Mouse (Mus musculus) R1 (cell line): ENCODE results near the gene Rasl11b.

Source experiments
- DNase-seq: peaks from one replicate; pipeline ENCODE4 v3.0.0-alpha.2; 2018; ENCODE audit warnings: low read depth, low spot score

Rasl11b gene

GRCm38 (mm10) chr5:74188076-74188475, 7.0 kb upstream of the Rasl11b start:
- no peak for DNase-seq

- no peak for DNase-seq
Observed at GRCm38 (mm10) chr5:74188886-74189285, 6.2 kb upstream of the Rasl11b start.

GRCm38 (mm10) chr5:74189484-74190160, 5.5 kb upstream of the Rasl11b start:
- DNase-seq: no peak

GRCm38 (mm10) chr5:74190161-74190491, 5.0 kb upstream of the Rasl11b start:
- DNase-seq: no peak

GRCm38 (mm10) chr5:74190911-74191310, 4.2 kb upstream of the Rasl11b start:
- no peak for DNase-seq

GRCm38 (mm10) chr5:74193008-74193407, 2.1 kb upstream of the Rasl11b start:
- DNase-seq: no peak

- DNase-seq: no peak
Observed at GRCm38 (mm10) chr5:74193626-74194025, 1.5 kb upstream of the Rasl11b start.

GRCm38 (mm10) chr5:74194027-74194840, 852 bp upstream of the Rasl11b start:
- DNase-seq: no peak

- DNase-seq: peak; percentile 54
Observed at GRCm38 (mm10) chr5:74195614-74196306, 674 bp downstream of the Rasl11b start.

- peak; percentile 57 for DNase-seq
Observed at GRCm38 (mm10) chr5:74196307-74196618, 1.2 kb downstream of the Rasl11b start.

- DNase-seq: no peak
Observed at GRCm38 (mm10) chr5:74197541-74198330, 2.6 kb downstream of the Rasl11b start.

- no peak for DNase-seq
Observed at GRCm38 (mm10) chr5:74198446-74198845, 3.4 kb downstream of the Rasl11b start.

GRCm38 (mm10) chr5:74199793-74200192, 4.7 kb downstream of the Rasl11b start:
- no peak for DNase-seq

- DNase-seq: no peak
Observed at GRCm38 (mm10) chr5:74200481-74200880, 5.4 kb downstream of the Rasl11b start.

- DNase-seq: no peak
Observed at GRCm38 (mm10) chr5:74201570-74202357, 6.7 kb downstream of the Rasl11b start.

GRCm38 (mm10) chr5:74202515-74202914, 7.4 kb downstream of the Rasl11b start:
- DNase-seq: no peak

GRCm38 (mm10) chr5:74204465-74204864, 9.4 kb downstream of the Rasl11b start:
- DNase-seq: no peak

GRCm38 (mm10) chr5:74205509-74205908, 10.4 kb downstream of the Rasl11b start:
- DNase-seq: no peak

GRCm38 (mm10) chr5:74206038-74206437, 11.0 kb downstream of the Rasl11b start:
- DNase-seq: no peak

GRCm38 (mm10) chr5:74206649-74207048, 11.6 kb downstream of the Rasl11b start:
- no peak for DNase-seq

- DNase-seq: no peak
Observed at GRCm38 (mm10) chr5:74207209-74207608, 12.1 kb downstream of the Rasl11b start.
